Mouse (Mus musculus) G1E-ER4 (cell line): ENCODE results near the gene Ppm1h. TPM values are rescaled to one million over a fixed set of nuclear protein-coding genes. Genes with fewer than 3 reads are reported as not detected.

Source experiments
- GATA1 ChIP-seq: IDR thresholded peaks from one replicate; pipeline ENCODE4 v1.8.0; 2012; ENCODE audit warnings: low read length, inconsistent platforms
- polyA plus RNA-seq: library from polyadenylated mRNA; stranded (reverse); fragments of >175 nt; gene quantifications from 2 replicates; pipeline ENCODE4 v1.2.3, GENCODE M21; 2012

Ppm1h gene
- polyA plus RNA-seq, 1 experiment = not detected

DNA sequence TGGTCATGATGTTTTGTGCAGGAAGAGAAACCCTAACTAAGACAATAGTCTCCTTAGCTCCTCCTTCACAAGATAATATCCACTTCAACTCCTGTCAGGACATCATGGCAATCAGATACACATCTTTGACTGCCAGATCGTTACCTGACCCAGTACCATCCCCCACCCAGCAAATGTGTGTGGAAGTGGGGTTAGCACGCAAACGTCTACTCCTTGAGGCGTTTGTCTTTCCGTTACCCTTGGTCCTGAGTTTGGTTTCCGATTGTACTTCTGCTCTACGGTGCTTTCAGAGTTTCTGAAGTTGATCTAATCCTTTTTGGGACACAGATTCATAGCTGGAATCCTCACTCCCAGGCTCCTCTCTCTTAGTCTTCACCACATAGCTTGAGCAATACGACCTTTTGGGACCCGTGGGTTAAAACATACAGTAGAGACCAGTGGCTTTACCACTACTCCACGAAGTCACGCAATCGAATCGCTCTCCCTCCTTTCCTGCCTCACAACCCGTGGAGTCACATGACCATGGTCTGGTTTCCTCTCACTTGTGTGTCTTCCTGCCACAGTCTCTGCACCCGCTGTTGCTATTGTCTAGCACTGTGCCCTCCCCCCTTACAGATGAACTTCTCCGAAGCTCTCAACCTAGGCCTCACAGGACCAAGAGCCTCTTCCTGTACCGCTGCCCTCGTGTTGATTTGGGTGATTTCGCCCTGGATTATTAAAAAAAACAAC, 121.6 kb downstream of the Ppm1h start:
- TF ChIP-seq GATA1 = no peak

DNA sequence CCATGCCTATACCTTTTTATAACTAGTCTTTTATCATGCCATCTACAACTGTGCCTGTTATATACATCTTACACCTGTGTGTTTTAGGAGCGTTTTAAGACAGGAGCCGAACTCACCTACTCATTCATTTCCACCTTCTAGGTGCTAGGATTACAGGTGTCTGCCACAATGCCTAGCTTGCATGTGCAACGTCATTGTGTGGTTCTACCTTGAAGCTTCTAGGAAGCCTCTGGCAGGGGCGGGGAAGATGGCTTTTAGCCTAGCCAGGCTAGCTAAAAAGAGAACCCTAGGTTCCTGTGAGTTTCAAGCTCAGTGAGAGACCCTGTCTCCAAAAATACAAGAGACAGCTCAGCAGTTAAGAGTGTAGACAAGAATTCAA, 122.2 kb downstream of the Ppm1h start:
- TF ChIP-seq GATA1 = no peak

DNA sequence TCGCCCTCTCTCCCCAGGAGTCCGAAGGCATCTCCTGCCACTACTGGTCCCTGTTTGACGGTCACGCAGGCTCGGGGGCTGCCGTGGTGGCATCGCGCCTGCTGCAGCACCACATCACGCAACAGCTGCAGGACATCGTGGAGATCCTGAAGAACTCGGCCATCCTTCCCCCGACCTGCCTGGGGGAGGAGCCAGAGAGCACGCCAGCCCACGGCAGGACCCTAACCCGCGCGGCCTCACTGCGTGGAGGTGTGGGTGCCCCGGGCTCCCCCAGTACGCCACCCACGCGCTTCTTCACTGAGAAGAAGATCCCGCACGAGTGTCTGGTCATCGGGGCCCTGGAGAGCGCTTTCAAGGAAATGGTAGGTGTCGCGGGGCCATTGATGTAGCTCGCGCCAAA, 123.7 kb downstream of the Ppm1h start:
- TF ChIP-seq GATA1 = no peak

DNA sequence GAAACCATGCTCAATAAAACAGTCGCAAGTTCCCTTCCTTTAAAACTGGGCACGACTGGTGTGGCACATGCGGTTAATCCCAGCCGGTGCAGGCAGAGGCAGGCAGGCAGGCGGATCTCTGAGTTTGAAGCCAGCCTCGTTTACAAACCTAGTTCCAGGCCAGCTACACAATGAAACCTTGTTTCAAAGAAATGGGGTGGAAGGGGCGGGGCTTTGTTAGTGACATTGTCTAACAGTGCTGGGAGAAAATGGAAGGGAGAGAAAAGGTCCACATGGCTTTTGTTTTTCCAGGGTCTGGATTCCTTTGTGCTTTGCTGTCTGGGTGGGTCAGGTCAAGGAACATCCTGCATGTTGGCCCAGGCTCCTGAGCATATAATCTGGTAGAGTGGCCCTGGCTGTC, 124.3 kb downstream of the Ppm1h start:
- no peak for TF ChIP-seq GATA1

DNA sequence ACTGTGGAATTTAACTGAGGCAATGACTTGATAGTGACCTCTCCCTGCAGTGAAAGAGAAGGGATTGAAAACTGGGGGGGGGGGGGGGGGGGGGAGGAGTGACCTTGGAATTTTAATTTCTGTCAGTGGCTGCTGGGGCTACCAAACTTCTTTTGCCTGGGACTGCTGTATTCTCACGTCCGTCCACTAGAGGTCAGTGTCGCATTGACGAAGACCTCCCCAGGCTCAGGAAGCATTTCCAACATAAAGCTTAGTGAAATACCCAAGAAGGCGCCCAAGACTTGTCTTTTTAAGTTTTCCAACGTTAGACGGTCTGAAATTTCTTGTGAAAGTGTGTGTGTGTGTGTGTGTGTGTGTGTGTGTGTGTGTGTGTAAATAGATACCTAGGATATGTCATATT, 125.3 kb downstream of the Ppm1h start:
- TF ChIP-seq GATA1 = no peak

DNA sequence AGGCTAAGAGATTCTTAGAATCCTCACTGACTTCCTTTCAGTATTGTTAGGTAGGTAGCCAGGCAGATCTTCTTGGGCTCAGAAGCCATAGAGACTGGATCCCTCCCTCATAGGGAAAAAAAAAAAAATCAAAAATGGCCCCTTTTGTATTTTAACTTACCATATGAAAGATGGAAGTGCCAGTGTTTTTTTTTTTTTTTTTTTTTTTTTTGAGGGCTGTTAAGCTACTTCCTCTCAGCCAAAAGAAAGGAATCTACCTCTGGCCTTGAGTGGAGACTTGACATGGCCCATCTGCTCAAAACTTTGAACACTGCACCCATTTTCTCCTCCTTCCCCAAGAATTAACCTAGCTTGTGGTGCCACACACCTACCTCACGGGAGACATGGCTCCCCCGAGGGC, 127.3 kb downstream of the Ppm1h start:
- TF ChIP-seq GATA1 = no peak

DNA sequence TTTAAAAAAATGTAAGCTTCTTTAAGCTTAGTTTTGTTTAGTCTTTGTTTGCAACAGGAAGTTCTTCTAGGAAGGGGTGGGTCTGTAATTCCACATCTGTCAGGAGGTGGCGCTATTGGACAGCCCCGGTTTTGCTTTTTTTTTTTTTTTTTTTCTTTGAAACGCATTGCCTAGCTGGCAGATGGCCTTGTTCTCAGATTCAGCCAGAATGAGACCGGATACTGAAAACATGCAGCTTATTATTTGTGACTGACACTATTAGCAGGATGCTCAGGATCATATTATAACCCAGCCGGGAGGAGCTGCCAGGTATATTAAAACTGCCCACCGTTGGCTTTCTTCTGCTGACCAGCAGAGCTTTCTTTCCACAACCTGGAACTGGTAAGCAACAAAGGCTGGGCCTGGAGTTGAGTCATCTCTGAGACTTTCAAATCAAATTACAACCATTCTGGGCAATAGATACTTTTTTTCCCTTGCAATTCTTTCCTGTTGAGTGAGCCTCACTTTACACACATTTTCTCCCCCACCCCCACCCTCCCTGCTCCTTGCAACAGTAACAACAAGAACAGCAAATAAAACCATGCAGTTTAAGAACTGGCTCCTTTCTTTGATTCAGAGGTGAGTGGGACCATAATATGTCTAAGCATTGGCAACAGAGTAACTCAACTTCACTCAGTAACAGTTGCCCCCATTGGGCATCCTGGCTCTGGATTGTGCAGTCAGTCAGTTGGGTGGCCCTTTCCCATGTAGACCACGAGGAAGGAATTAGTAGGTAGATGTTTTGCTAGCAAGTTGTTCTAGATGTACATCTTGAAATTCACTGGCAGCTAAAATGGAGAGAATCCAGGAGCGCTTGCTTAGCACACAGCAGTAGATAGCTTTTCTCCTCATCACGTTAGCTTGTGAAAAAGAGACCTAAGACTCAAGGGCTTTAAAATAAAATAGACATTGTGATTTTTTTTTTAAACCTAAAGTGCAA, 128.9 kb downstream of the Ppm1h start:
- no peak for TF ChIP-seq GATA1

DNA sequence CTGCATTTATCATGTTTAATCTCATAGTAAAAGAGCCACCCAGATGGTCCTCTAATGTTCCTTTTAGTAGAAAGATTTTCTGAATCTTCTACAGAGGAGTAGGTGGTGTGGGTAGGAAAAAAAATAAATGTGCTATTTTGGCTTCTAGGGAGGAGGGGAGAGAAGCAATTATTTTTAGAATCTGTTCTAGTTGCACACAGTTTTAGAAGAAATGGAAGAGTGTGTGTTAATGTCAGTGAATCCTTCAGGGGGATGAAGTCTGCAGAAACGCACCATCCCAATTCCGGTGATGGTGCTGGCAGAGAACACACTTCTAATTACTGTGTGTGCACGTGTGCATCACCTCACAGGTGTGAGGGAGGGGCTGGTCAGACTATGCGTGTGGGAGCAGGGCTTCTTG, 129.6 kb downstream of the Ppm1h start:
- no peak for TF ChIP-seq GATA1

DNA sequence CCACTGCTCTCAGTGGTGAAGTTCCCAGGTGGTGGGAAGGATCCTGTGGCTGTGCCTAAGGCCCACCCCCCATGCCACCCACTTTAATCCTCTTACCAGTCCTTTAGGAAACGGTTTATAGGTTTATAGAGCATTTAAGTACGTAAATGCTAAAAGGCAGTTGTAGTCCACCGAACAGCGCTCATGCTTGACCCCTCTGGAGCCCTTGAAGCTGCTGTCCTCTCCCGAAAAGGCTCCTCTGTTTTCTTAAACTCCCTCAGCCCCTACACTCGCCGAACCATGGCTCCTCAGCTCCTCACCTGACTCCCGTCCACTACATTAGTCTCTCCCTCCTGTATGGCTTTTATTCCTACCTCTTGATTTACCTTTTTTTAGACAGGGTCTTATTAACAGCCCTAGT, 131.3 kb downstream of the Ppm1h start:
- no peak for TF ChIP-seq GATA1

DNA sequence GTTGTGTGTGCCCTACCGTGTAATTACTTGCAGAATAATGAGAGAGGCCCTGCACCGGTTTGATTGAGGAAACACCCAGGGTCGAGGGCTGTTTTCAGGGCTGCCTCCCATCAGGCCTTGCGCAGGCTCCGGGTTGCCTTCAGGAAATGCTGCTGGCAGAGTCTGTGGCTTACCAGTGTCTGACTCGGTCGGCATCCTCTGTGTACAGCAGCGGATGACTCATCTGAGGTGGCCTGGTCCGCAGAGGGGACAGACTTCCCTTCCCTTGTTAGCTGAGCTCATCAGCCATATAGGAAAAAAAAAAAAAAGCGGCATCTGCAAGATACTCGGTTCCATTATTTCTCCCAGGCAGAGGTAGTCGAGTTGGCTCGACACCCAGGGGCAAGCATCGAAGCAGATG, 136.5 kb downstream of the Ppm1h start:
- no peak for TF ChIP-seq GATA1

DNA sequence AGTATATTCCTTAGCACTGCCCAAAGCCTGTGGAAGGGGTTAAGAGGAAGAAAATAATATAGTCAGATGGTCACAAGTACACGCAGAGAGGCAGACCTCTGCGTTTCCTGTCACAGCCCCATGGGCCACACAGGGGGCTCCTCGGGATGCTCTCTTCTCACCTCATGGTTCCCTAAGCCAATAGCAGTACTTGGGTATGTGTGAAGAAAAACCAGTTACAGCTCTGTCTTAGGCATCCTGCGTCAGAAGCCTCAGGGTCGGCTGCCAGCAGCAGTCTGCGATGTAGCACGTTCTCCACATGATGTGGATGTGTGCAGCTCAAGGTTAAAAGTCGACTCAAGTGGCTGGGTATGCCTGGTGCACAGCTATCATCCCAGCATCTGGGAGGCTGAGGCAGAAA, 139.2 kb downstream of the Ppm1h start:
- no peak for TF ChIP-seq GATA1

DNA sequence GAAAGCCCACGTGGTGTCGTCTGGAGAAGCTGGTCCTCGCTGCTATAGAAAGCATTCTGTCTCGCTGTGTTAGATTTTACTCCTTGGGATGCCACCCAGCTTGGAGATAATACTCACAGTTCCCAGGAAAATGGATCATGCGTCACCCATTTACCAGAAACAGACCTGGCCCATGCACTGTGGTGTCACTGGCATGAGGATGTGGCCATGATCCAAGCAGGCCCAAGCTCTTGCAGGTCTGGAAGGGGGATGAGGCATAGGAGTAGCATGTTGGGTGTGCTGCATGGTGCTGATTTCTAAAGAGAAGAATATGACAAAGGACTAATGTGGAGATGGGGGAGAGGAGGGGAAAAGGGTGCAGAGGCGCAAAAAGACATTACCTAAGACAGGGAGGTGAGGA, 141.2 kb downstream of the Ppm1h start:
- TF ChIP-seq GATA1 = no peak

DNA sequence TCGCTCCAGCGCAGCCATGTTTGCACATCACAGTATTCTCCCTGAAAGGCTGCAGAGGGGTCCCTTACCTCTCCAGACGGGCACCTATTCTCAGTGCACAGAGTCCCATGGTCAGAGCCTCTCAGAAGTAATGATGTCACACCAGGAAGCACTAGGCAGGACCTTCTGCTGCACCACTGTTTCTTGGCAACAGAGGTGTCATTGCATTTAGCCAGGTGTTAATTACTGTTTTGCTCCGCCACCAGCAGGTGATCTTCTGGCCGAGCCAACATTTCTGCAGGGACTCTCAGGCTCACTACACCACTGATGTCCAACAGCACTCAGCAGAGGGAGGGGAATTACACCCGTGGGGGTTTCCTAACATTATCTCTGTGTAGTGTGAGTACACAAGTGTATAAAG, 143.0 kb downstream of the Ppm1h start:
- TF ChIP-seq GATA1 = no peak

DNA sequence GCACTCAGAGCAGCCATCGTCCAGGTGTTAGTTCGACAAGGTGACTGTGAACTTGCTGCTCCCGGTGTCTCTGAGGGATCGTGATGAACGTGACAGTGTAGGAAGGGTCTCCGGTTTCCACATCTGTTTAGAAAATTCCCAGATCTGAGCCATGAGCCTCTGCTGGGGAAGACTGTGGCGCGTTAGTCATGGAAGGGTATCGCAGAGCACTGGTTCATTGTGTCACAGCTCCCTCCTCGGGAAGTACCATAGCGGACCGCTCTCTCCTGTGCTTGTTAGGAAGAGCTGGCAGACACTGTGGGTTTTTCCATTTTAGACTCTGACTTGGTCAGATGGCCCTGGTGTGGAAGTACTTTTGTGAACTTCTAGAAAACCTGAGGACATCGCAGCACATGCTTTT, 145.1 kb downstream of the Ppm1h start:
- TF ChIP-seq GATA1 = no peak

DNA sequence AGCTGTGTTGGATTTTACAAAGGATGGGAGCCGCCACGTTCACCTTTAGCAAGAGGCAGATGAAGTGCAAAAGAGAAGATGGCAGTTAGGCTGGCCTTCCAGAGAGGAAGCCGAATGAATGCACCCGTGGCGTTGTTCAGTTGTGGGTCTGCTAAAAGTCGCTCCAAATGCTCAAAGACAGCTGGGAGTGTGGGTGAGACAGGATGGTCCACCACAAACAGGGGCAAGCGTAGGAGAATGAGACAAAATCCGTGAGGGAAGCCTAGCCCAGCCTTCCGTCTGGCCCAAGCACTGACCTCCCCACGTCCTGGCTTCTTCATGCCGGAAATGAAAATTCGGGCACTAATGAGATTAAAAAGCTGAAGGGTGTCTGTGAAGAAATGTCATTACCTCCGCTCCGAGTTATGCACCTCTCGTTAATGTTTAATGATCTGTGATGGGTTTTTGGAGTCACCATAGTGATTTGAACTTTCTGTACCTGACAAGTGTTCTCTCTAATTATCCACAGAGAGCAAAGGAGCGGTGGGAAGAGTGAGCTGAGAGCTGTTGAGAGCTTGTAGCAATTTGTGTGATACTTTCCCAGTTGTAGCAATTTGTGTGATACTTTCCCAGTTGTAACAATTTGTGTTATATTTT, 148.3 kb downstream of the Ppm1h start:
- TF ChIP-seq GATA1 = no peak

DNA sequence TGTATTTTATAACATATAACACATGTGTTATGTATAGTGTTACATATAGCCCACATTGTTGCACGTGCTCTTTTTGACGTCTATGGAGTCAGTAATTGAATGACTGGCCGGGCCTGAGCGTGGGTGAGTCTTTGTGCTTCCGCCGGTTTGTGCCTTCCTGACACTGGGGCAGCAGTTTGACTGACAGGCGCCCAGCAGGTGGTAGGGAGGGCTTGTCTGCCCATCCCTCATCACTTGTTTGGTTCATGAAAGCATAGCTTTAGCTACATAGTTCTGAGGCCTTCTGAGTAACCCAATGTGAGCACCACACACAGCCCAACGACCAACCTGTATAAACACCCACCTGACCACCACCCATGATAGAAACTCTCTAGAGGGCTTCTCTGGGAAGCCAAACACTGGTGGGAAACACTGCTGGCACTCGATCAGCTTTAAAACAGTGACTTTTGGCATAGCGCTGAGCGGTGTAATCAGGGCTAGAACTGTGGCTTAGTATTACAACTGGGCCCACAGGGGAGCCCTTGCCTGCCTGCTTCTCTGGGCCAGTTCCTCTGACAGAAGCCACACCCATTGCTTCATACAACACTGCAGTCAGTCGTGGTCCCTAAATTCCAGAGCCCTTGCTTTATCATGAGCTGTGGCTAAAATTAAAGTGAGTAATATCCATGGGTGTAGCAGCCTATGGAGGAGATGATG, 149.3 kb downstream of the Ppm1h start:
- no peak for TF ChIP-seq GATA1
